Mouse (Mus musculus) bone marrow, adult 2 months (tissue): ENCODE measurements around the gene Sbds. TPM values are rescaled to one million over a fixed set of nuclear protein-coding genes. Genes with fewer than 3 reads are reported as not detected.
A peak's percentile ranks its signal among the peaks of the same experiment; 100 is the strongest.

ENCODE experiments used
- H3K27ac ChIP-seq: fragments of 200-500 bp; 2 replicates; pipeline ENCODE4 v1.5.1; 2012; ENCODE audit warnings: low read depth, mild to moderate bottlenecking, control low read depth, inconsistent platforms, low read length; ENCODE audit not compliant: control insufficient read depth, poor library complexity, insufficient read depth
- H3K4me1 ChIP-seq: fragments of 200-500 bp; 2 replicates; pipeline ENCODE4 v1.6.1; 2011; ENCODE audit warnings: low read length; ENCODE audit not compliant: control insufficient read depth, insufficient read depth
- H3K4me3 ChIP-seq: fragments of 200-500 bp; replicated peaks from 2 replicates; pipeline ENCODE3; 2011; ENCODE audit warnings: mild to moderate bottlenecking, low read depth, low read length, control low read depth; ENCODE audit not compliant: control insufficient read depth
- CTCF ChIP-seq: fragments of 200-500 bp; IDR thresholded peaks from 2 replicates; pipeline ENCODE4 v1.5.1; 2011; ENCODE audit warnings: low read length, control low read depth; ENCODE audit not compliant: control insufficient read depth, insufficient read depth
- POLR2A ChIP-seq: fragments of 200-500 bp; IDR thresholded peaks from 2 replicates; pipeline ENCODE4 v1.6.1; 2011; ENCODE audit warnings: low read depth, mild to moderate bottlenecking, control low read depth, low read length, borderline replicate concordance; ENCODE audit not compliant: control insufficient read depth
- whole genome bisulfite sequencing: fragments of 180-500 bp; shearing (Covaris S2); methylation state at CpG from one replicate; pipeline ENCODE4 v1.1.7; 2018; 5-methylcytosine and 5-hydroxymethylcytosine counted together
- polyA plus RNA-seq: library from polyadenylated mRNA; stranded (reverse); fragments of >200 nt; gene quantifications from 2 replicates; pipeline ENCODE4 v1.2.4, GENCODE M21; 2011; ENCODE audit warnings: low replicate concordance; ENCODE audit not compliant: missing spikeins, insufficient read depth, insufficient read length

Sbds gene
- polyA plus RNA-seq, 1 experiment, result 56.9 TPM

- WGBS, result 3% methylated on average over 19 of the region's 19 CpGs
- peak overlapping the region; percentile 92 for H3K27ac ChIP-seq
- peak overlapping the region; percentile 91 for H3K4me3 ChIP-seq
- H3K4me1 ChIP-seq, result no peaks in the 10 kb centered on the region
- no peak for TF ChIP-seq CTCF
Observed at GRCm38 (mm10) chr5:130254164-130255016, 940 bp downstream of the Sbds start.

- 24% methylated on average over 5 of the region's 5 CpGs for WGBS
Observed at GRCm38 (mm10) chr5:130247823-130248222, 7.5 kb downstream of the Sbds start.

GRCm38 (mm10) chr5:130241426-130241825, 13.9 kb downstream of the Sbds start:
- 87% methylated on average over 12 of the region's 12 CpGs for WGBS
- Histone ChIP-seq H3K27ac (no peak overlapping the region), H3K4me1 (no peaks in the 10 kb centered on the region), H3K4me3 (no peak overlapping the region)
- TF ChIP-seq CTCF (no peak), POLR2A (no peak)

More at GRCm38 (mm10) chr5:130247823-130248222, 7.5 kb downstream of the Sbds start:
- Histone ChIP-seq H3K4me3 (no peak overlapping the region), H3K27ac (no peak overlapping the region), H3K4me1 (no peaks in the 10 kb centered on the region)
- TF ChIP-seq POLR2A (no peak), CTCF (no peak)

- peaks cover 2% of the 10 kb centered on the region for H3K4me1 ChIP-seq
- no peak overlapping the region for H3K4me3 ChIP-seq
- no peak overlapping the region for H3K27ac ChIP-seq
- no peak for TF ChIP-seq POLR2A
- no peak for TF ChIP-seq CTCF
- 93% methylated on average over 2 of the region's 2 CpGs for WGBS
Observed at GRCm38 (mm10) chr5:130239856-130240255, 15.5 kb downstream of the Sbds start.

- no peak for TF ChIP-seq CTCF
- TF ChIP-seq POLR2A, result no peak
- WGBS, result 85% methylated on average over 7 of the region's 7 CpGs
- no peak overlapping the region for H3K27ac ChIP-seq
- peaks cover 2% of the 10 kb centered on the region for H3K4me1 ChIP-seq
- no peak overlapping the region for H3K4me3 ChIP-seq
Observed at GRCm38 (mm10) chr5:130239236-130239635, 16.1 kb downstream of the Sbds start.

GRCm38 (mm10) chr5:130236302-130236701, 19.0 kb downstream of the Sbds start:
- Histone ChIP-seq H3K27ac (peak overlapping the region; percentile 78), H3K4me3 (peak overlapping the region; percentile 38), H3K4me1 (peaks cover 2% of the 10 kb centered on the region)
- 59% methylated on average over 8 of the region's 8 CpGs for WGBS
- TF ChIP-seq CTCF (no peak), POLR2A (no peak)

- no peak for TF ChIP-seq POLR2A
- no peak for TF ChIP-seq CTCF
- Histone ChIP-seq H3K4me1 (peaks cover 1% of the 10 kb centered on the region; the same call in 1 of the 2 replicates), H3K27ac (peak overlapping the region; percentile 38; the same call in 1 of the 2 replicates), H3K4me3 (no peak overlapping the region)
- WGBS, result 19% methylated on average over 4 of the region's 4 CpGs
Observed at GRCm38 (mm10) chr5:130228120-130228519, 27.2 kb downstream of the Sbds start.

GRCm38 (mm10) chr5:130226790-130227189, 28.5 kb downstream of the Sbds start:
- H3K27ac ChIP-seq, result no peak overlapping the region
- WGBS, result 89% methylated on average over 3 of the region's 3 CpGs
- H3K4me1 ChIP-seq, result peaks cover 1% of the 10 kb centered on the region; the same call in 1 of the 2 replicates
- TF ChIP-seq POLR2A, result no peak
- TF ChIP-seq CTCF, result no peak
- no peak overlapping the region for H3K4me3 ChIP-seq
